Mouse (Mus musculus): ENCODE measurements around the gene Slc48a1. TPM values are rescaled to one million over a fixed set of nuclear protein-coding genes. Genes with fewer than 3 reads are reported as not detected.

Slc48a1 gene
- polyA plus RNA-seq, 1 experiment from 2014 or later = 41.6 TPM

- Histone ChIP-seq H3K9me3 (replicated peaks) (no peaks in the 10 kb centered on the region), H3K4me2 (replicated peaks) (no peak overlapping the region), H3K36me3 (no peaks in the 10 kb centered on the region; the same call in 1 of the 2 replicates), H3K27me3 (no peaks in the 10 kb centered on the region), H3K27ac (no peak overlapping the region), H3K9ac (peak overlapping the region; percentile 32; the same call in 1 of the 2 replicates), H3K4me3 (no peak overlapping the region), H3K4me1 (peaks cover 28% of the 10 kb centered on the region)
- 49% methylated on average over 8 of the region's 8 CpGs for WGBS
- ATAC-seq (ENCODE audit: low FRiP score) = no peak
Measured at GRCm38 (mm10) chr15:97755361-97755760, 23.0 kb upstream of the Slc48a1 start.

DNA sequence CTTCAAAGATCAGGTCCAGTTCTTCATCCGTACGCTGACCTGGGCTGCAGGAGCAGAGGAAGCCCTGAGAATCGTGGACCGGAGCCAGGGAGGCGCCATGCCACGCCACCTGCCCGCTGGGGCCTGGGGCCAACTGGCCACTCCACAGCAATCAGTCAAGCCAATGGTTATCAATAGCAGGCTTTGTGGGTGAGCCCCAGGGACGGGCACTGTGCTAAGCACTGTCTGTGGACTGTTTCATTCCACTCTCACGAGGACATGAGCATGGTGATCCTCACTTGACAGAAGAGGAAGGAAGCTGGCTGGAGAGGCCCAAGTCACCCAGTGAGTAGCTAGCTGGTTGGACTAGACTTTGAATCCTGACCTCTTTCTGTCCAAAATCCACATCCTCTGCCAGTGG, 18.3 kb upstream of the Slc48a1 start:
- Histone ChIP-seq H3K4me3 (no peak overlapping the region), H3K27ac (no peak overlapping the region), H3K9me3 (replicated peaks) (no peaks in the 10 kb centered on the region), H3K36me3 (no peaks in the 10 kb centered on the region; the same call in 1 of the 2 replicates), H3K9ac (no peak overlapping the region), H3K4me2 (replicated peaks) (no peak overlapping the region), H3K27me3 (peaks cover 15% of the 10 kb centered on the region), H3K4me1 (peaks cover 13% of the 10 kb centered on the region)
- no peak for ATAC-seq (ENCODE audit: low FRiP score)
- 88% methylated on average over 9 of the region's 9 CpGs for WGBS

DNA sequence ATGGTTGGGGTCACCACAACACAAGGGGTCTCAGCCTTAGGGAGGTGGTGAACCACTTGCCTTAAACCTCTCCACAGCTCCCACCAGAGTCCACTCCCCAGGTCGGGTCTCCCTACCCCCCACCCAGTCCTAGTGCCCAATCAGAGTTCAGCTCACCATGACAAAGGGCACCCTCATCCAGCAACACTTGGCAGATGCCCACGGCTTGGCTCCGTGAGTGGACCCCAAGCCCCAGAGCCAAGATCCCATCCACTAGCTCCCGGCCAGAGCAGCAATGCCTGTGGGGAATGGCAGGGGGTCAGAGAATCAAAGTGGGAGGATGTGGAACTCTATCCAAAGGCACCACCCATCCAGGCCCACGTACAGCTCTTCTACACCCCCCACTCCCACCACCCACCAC, 17.4 kb upstream of the Slc48a1 start:
- Histone ChIP-seq H3K27me3 (peaks cover 23% of the 10 kb centered on the region), H3K36me3 (no peaks in the 10 kb centered on the region; the same call in 1 of the 2 replicates), H3K4me2 (replicated peaks) (no peak overlapping the region), H3K27ac (no peak overlapping the region), H3K9me3 (replicated peaks) (no peaks in the 10 kb centered on the region), H3K9ac (0 out of 2 replicates have a peak overlapping the region, but pooled peaks have one; percentile 18), H3K4me1 (peaks cover 13% of the 10 kb centered on the region), H3K4me3 (no peak overlapping the region)
- 70% methylated on average over 5 of the region's 5 CpGs for WGBS
- ATAC-seq (ENCODE audit: low FRiP score) = no peak

- Histone ChIP-seq H3K9me3 (replicated peaks) (no peaks in the 10 kb centered on the region), H3K36me3 (no peaks in the 10 kb centered on the region; the same call in 1 of the 2 replicates), H3K4me1 (peaks cover 18% of the 10 kb centered on the region), H3K9ac (no peak overlapping the region), H3K4me3 (no peak overlapping the region), H3K4me2 (replicated peaks) (no peak overlapping the region), H3K27me3 (peaks cover 28% of the 10 kb centered on the region), H3K27ac (no peak overlapping the region)
- WGBS = 41% methylated on average over 13 of the region's 13 CpGs
- no peak for ATAC-seq (ENCODE audit: low FRiP score)
Measured at GRCm38 (mm10) chr15:97761438-97761837, 16.9 kb upstream of the Slc48a1 start.

GRCm38 (mm10) chr15:97762733-97763132, 15.6 kb upstream of the Slc48a1 start:
- Histone ChIP-seq H3K4me1 (peaks cover 30% of the 10 kb centered on the region), H3K27me3 (peaks cover 41% of the 10 kb centered on the region), H3K9ac (no peak overlapping the region), H3K27ac (no peak overlapping the region), H3K4me2 (replicated peaks) (no peak overlapping the region), H3K9me3 (replicated peaks) (no peaks in the 10 kb centered on the region), H3K36me3 (no peaks in the 10 kb centered on the region), H3K4me3 (no peak overlapping the region)
- WGBS = 64% methylated on average over 9 of the region's 9 CpGs
- ATAC-seq (ENCODE audit: low FRiP score) = no peak

DNA sequence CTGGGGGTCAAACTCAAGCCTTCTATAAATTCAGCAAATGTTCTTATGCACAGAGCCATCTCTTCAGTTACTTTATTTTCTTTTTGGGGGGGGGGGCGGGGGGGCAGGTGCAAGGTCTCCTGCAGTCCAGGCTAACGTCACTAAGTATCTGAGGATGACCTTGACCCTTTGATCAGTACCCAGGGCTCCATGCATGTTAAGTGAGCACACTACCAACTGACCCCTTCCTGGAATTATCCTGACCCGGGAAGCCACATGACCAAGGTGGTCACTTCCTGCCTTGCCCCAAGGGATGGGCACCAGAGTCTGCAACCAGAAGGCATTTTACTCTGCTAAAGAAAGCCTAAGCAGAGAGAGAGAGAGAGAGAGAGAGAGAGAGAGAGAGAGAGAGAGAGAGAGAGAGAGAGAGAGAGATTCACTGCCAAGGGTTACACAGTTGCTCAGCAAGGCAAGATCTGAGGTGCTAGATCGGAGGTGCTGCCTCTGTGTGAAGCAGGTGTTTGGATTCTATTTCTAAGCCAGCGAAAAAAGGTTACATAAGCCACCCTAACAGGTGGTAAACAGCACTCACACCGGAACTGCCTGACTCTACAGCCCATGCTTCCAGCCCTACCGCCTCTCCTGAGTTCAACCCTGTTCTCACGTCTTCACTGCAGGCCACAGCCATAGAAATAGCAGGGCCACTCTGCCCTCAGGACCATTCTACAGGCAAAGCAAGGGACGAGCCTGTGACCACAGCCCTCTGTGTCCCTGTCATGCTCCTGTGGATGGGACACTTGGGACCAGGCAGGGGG, 14.9 kb upstream of the Slc48a1 start:
- no peak for ATAC-seq (ENCODE audit: low FRiP score)
- Histone ChIP-seq H3K4me2 (replicated peaks) (no peak overlapping the region), H3K9ac (no peak overlapping the region), H3K27me3 (peaks cover 46% of the 10 kb centered on the region), H3K4me3 (no peak overlapping the region), H3K36me3 (no peaks in the 10 kb centered on the region), H3K4me1 (peaks cover 38% of the 10 kb centered on the region), H3K9me3 (replicated peaks) (no peaks in the 10 kb centered on the region), H3K27ac (no peak overlapping the region)
- 64% methylated on average over 9 of the region's 9 CpGs for WGBS

- Histone ChIP-seq H3K27ac (no peak overlapping the region), H3K36me3 (no peaks in the 10 kb centered on the region), H3K4me1 (peaks cover 41% of the 10 kb centered on the region), H3K4me2 (replicated peaks) (no peak overlapping the region), H3K9ac (no peak overlapping the region), H3K27me3 (peaks cover 56% of the 10 kb centered on the region), H3K9me3 (replicated peaks) (no peaks in the 10 kb centered on the region), H3K4me3 (no peak overlapping the region)
- ATAC-seq (ENCODE audit: low FRiP score) = no peak
- 93% methylated on average over 2 of the region's 2 CpGs for WGBS
Measured at GRCm38 (mm10) chr15:97764532-97764931, 13.8 kb upstream of the Slc48a1 start.

DNA sequence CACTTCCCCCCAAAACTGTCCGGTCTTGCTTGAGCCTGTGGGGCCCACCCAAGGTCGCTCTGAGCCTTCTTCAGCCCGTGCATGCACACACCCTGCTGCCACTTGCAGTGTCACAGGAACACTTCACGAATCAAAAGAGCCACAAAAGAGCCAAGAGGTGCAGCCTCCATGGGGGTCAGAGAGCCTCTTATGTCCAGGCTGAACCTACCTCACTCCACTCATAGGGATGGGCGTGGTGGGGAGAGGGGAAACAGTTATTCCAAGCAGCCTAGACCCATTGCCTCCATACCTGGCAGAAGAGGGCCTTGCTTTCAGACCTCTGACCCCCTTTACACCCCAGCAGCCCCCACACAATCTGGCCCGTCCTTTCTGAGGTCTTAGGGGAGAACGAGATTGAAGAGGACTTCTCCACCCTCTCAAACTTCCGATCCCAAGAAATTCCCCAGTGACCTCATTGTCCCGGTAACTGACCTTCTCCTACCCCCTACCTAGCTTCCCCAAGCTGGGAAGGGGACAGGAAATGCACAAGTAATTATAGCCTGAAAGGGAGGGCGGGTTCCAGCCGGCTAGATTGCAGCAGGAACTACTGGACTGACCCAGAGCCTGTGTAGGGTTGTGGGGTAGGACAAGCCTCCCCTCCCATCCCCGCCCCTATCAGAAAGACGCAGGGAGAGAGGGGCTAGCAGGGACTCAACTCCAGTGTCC, 13.1 kb upstream of the Slc48a1 start:
- Histone ChIP-seq H3K4me3 (no peak overlapping the region), H3K9ac (no peak overlapping the region), H3K4me2 (replicated peaks) (peak overlapping the region; percentile 68), H3K36me3 (no peaks in the 10 kb centered on the region), H3K27ac (no peak overlapping the region), H3K4me1 (peaks cover 41% of the 10 kb centered on the region), H3K9me3 (replicated peaks) (no peaks in the 10 kb centered on the region), H3K27me3 (peaks cover 63% of the 10 kb centered on the region)
- WGBS = 30% methylated on average over 13 of the region's 13 CpGs
- ATAC-seq (ENCODE audit: low FRiP score) = no peak

GRCm38 (mm10) chr15:97766194-97766593, 12.1 kb upstream of the Slc48a1 start:
- Histone ChIP-seq H3K9me3 (replicated peaks) (no peaks in the 10 kb centered on the region), H3K4me3 (peak overlapping the region; percentile 34), H3K4me2 (replicated peaks) (peak overlapping the region; percentile 68), H3K27me3 (peaks cover 66% of the 10 kb centered on the region), H3K9ac (0 out of 2 replicates have a peak overlapping the region, but pooled peaks have one; percentile 13), H3K36me3 (no peaks in the 10 kb centered on the region), H3K4me1 (peaks cover 41% of the 10 kb centered on the region), H3K27ac (no peak overlapping the region; the same call in 1 of the 2 replicates)
- 0 out of 2 replicates have a peak, but pooled peaks have one; percentile 17 for ATAC-seq (ENCODE audit: low FRiP score)
- 11% methylated on average over 8 of the region's 8 CpGs for WGBS

- H3K27me3 ChIP-seq = peaks cover 66% of the 10 kb centered on the region
- 4% methylated on average over 23 of the region's 23 CpGs for WGBS
- H3K36me3 ChIP-seq = no peaks in the 10 kb centered on the region
- peaks cover 41% of the 10 kb centered on the region for H3K4me1 ChIP-seq
- peak overlapping the region; percentile 59 for H3K9ac ChIP-seq
- peak overlapping the region; percentile 68 for H3K4me2 ChIP-seq (replicated peaks)
- H3K27ac ChIP-seq = peak overlapping the region; percentile 40
- H3K4me3 ChIP-seq = peak overlapping the region; percentile 34
- ATAC-seq (ENCODE audit: low FRiP score) = 0 out of 2 replicates have a peak, but pooled peaks have one; percentile 18
- H3K9me3 ChIP-seq (replicated peaks) = no peaks in the 10 kb centered on the region
Measured at GRCm38 (mm10) chr15:97766594-97767279, 11.6 kb upstream of the Slc48a1 start.

DNA sequence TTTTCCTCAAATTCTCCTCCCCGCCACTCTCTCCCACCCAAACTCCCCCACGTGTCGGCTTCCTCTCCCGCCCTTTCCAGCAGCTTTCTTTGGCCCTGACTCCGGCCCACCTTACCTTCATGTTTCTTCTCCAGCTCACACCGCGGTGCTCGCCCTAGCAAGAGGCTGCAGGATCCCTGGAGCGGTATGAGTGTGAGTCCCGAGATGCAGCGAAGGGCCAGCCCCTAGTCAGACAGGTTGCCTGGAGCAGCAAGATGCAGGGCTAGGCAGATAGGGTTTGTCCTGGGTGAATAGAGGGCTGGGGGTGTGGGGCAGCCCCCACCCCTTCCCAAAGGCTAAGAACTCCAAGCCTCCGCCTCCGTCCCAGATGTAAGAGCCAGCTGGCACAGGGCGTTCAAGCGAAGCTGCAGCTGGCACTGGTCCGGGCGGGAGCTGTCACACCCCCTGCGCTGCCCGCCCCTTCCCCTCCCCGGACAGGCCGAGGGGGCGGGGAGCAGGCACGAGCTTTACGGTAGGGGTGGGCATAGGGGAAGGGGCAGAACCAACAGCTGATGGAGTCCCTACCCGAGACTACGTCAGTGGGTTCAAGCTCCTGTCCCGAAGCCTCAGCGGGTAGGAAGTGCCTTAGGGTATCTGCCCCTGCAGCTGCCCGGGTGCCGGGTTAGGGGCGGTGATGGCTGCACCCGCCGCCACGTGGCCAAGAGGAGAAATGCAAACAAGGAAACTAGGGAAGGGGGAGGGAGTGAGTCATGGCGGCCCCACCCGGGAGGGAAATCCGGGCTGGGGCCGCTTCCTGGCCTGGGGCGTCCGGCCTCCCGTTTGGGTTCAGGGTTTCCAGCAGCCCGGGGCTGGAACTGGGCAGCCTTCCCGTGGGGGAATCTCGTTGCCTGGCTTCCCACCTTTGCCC, 10.8 kb upstream of the Slc48a1 start, which contains the start of gene Rapgef3:
Gene Rapgef3 (minus strand): TSS at position 693 of the 907 bp plus-strand sequence.
- Histone ChIP-seq H3K9me3 (replicated peaks) (no peaks in the 10 kb centered on the region), H3K4me2 (replicated peaks) (peak within 1 kb of the TSS; percentile 68), H3K9ac (peak within 1 kb of the TSS; percentile 59), H3K36me3 (no peaks in the 10 kb centered on the region), H3K4me3 (peak within 1 kb of the TSS; percentile 34), H3K27me3 (peaks cover 66% of the 10 kb centered on the region), H3K4me1 (peaks cover 41% of the 10 kb centered on the region), H3K27ac (peak within 1 kb of the TSS; percentile 40; the same call in 1 of the 2 replicates)
- WGBS = under 1% methylated on average over 44 of the region's 44 CpGs
- ATAC-seq (ENCODE audit: low FRiP score) = peak; percentile 76

All from hindbrain, embryonic 12.5 days (tissue).